ENCODE assay signal across 9 mouse cellular contexts in the genomic region with DNA sequence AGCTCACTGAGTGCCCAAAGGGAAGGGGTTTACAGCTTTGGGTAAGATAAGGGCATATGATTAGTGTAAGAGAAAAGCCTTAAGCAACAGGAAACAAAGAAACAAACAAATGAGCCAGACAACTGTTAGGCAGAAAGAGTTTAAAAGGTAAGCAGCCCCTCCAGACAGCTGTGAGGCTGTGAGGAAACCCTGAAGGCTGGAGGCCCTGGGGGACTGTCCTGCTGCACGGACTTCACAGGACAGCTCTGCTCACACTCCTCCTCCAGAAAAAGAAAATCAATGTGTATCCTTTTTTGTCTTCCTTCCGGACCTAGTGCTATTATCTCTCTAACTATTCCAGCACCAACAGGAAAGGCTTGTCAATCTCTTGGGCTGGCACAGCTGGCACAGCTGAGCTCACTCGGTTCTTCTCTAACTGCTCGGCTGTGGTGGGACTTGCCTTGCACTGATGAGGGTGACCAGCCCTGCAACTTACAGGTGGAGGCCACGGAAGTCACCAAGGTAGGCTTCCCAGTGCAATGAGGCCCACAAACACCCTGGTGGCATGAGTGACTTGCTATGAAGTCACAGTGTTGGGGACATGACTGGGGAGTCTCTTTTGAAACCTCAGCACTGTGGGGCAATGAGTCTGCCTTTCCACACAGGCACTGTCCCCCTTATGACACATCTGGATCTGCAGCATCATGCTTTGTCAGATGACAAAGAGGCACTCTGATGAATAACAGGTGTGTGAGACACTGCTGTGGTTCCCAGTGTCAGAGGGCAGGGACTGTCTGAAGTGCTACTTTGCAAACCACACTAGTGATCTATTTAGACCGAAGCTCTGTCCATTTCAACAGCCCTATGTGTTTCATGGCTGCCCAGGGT. TPM values are rescaled to one million over a fixed set of nuclear protein-coding genes. Genes with fewer than 3 reads are reported as not detected.
DNase-seq lines count a peak whose midpoint lies in the region; ATAC-seq and TF ChIP-seq lines count a peak whose summit lies in the region.
"Had no signal": no experiment of that assay in that cellular context is flagged by ENCODE, and none has a peak within 500 bp of the region (broad histone marks: within the 10 kb centered on the region; RNA-seq: fewer than 3 reads in every experiment).

No protein-coding gene starts in this region.

- WGBS in spleen, adult 2 months, result 12% methylated on average over 6 of the region's 6 CpGs
- 43% methylated on average over 6 of the region's 6 CpGs for WGBS in midbrain, embryonic 12.5 days
- WGBS in kidney, adult 2 months, result 54% methylated on average over 6 of the region's 6 CpGs

- H3K4me1 ChIP-seq in spleen, adult 2 months (ENCODE audit: control insufficient read depth, insufficient read depth, insufficient read length), result peaks cover 37% of the 10 kb centered on the region; the same call in 1 of the 2 replicates
- H3K4me1 ChIP-seq in midbrain, embryonic 12.5 days, result peaks cover 53% of the 10 kb centered on the region
- no peaks in the 10 kb centered on the region for H3K4me1 ChIP-seq in kidney, adult 2 months (ENCODE audit: control insufficient read depth, insufficient read depth, low read length)

- ATAC-seq in hematopoietic stem cell, adult 5-6 weeks (replicated peaks in 1 of 2; ENCODE audit: insufficient read depth in 1 of 2, low FRiP score in 2 of 2, low TSS enrichment in 1 of 2, low read depth in 1 of 2, poor library complexity in 2 of 2, severe bottlenecking in 2 of 2), result peak; percentile 24 to 76; a peak in 1 of 4 replicates
- ATAC-seq in midbrain, embryonic 12.5 days (ENCODE audit: low FRiP score, low read depth), result peak; percentile 48

- DNase-seq in spleen, adult 2 months (ENCODE audit: low read depth in 1 of 2, low spot score in 2 of 2), result no peak
- DNase-seq in spleen, postnatal 36 days (ENCODE audit: low spot score in 2 of 2), result no peak
- peak; percentile 53 for DNase-seq in thymus, postnatal 25 days
- no peak for DNase-seq in spleen, adult 18-20 months
- no peak for DNase-seq in kidney, adult 2 months
- no peak for DNase-seq in testis, postnatal 14 days (ENCODE audit: low spot score)
- DNase-seq: heart, postnatal 36 days had no signal

- H3K27ac ChIP-seq in spleen, adult 2 months (ENCODE audit: insufficient read depth, low read length), result peak overlapping the region; percentile 31; the same call in 1 of the 2 replicates
- peak overlapping the region; percentile 99 for H3K27ac ChIP-seq in midbrain, embryonic 12.5 days (replicated peaks)
- H3K27ac ChIP-seq in kidney, adult 2 months (ENCODE audit: insufficient read depth, low read depth, low read length), result no peak overlapping the region

- no peak overlapping the region for H3K4me3 ChIP-seq in spleen, adult 2 months (ENCODE audit: extremely low read depth, insufficient read depth, insufficient read length)
- H3K4me3 ChIP-seq in midbrain, embryonic 12.5 days, result peak overlapping the region; percentile 14
- no peak overlapping the region for H3K4me3 ChIP-seq in kidney, adult 2 months (ENCODE audit: insufficient read depth, low read depth, low read length)

- H3K9me3 ChIP-seq in midbrain, embryonic 12.5 days, result no peaks in the 10 kb centered on the region

- TF ChIP-seq CTCF in spleen, adult 2 months (IDR thresholded peaks at IDR 0.05; ENCODE audit: extremely low read depth, insufficient read depth, insufficient read length, insufficient replicate concordance), result no peak
- TF ChIP-seq CTCF in kidney, adult 2 months (conservative IDR thresholded peaks at IDR 0.05; ENCODE audit: insufficient read depth, insufficient read length, low read depth, low read length), result no peak

- no peaks in the 10 kb centered on the region for H3K36me3 ChIP-seq in spleen, adult 2 months (ENCODE audit: control insufficient read depth, insufficient read depth, low read length)
- no peaks in the 10 kb centered on the region for H3K36me3 ChIP-seq in midbrain, embryonic 12.5 days
- no peaks in the 10 kb centered on the region for H3K36me3 ChIP-seq in kidney, adult 2 months (ENCODE audit: control insufficient read depth, insufficient read depth, low read length)

- no peaks in the 10 kb centered on the region for H3K27me3 ChIP-seq in spleen, adult 2 months (ENCODE audit: control insufficient read depth, insufficient read depth, low read length)
- H3K27me3 ChIP-seq in midbrain, embryonic 12.5 days, result peaks cover 7% of the 10 kb centered on the region
- no peaks in the 10 kb centered on the region for H3K27me3 ChIP-seq in kidney, adult 2 months (replicated peaks; ENCODE audit: control insufficient read depth, insufficient read depth, low read length)

- H3K4me2 ChIP-seq in midbrain, embryonic 12.5 days (replicated peaks), result peak overlapping the region; percentile 40

- H3K9ac ChIP-seq in midbrain, embryonic 12.5 days (replicated peaks), result peak overlapping the region; percentile 37; the same call in 1 of the 2 replicates

- no peak for TF ChIP-seq POLR2A in spleen, adult 2 months (IDR thresholded peaks at IDR 0.05; ENCODE audit: low read depth, low read length)
- no peak for TF ChIP-seq POLR2A in kidney, adult 2 months (IDR thresholded peaks at IDR 0.05; ENCODE audit: low read depth, low read length)

RNA-seq across cellular contexts. Expression of a gene that starts 27.9 kb away (rescaled TPM):
- polyA plus RNA-seq in spleen, adult 2 months (2012; rRNA removed), result 4.7 and 9.2 TPM in 2 replicates
- 1.1 and 4.3 TPM in 2 replicates for total RNA-seq in hematopoietic stem cell, adult 5-6 weeks (2017)
- polyA plus RNA-seq in midbrain, embryonic 12.5 days (2016; fragmentation: Nextera tagmentation; extraction: Ambion mirVana), result 58.8 and 70.8 TPM in 2 replicates
- polyA plus RNA-seq in kidney, adult 2 months (2012; rRNA removed), result 0.53 and 1.0 TPM in 2 replicates
